Mouse (Mus musculus) hindbrain, embryonic 12.5 days (tissue): ENCODE measurements around the gene Nop9. TPM values are rescaled to one million over a fixed set of nuclear protein-coding genes. Genes with fewer than 3 reads are reported as not detected.

ENCODE experiments used
- polyA plus RNA-seq: library from polyadenylated mRNA; unstranded; fragments of >200 nt; fragmentation: Nextera tagmentation; extraction: Ambion mirVana; gene quantifications from 2 replicates; pipeline ENCODE4 v1.2.1, GENCODE M21; 2016

Nop9 gene
- polyA plus RNA-seq, 1 experiment from 2014 or later, result 42.0 TPM

Other genes starting within 250 kb of the Nop9 start
- 0.83 and 1.4 TPM in 2 replicates for gene Cpne6, start 235.2 kb upstream of the Nop9 start, polyA plus RNA-seq
- not detected in 2 replicates for gene Nrl, start 220.7 kb upstream of the Nop9 start, polyA plus RNA-seq
- 22.3 and 23.6 TPM in 2 replicates for gene Pck2, start 205.4 kb upstream of the Nop9 start, polyA plus RNA-seq
- gene Dcaf11, start 185.7 kb upstream of the Nop9 start, polyA plus RNA-seq, result 104 and 106 TPM in 2 replicates
- 0.62 TPM in 1 of 2 replicates, not detected in the other for gene A730061H03Rik, start 185.3 kb upstream of the Nop9 start, polyA plus RNA-seq
- 1.4 and 4.2 TPM in 2 replicates for gene Fitm1, start 170.1 kb upstream of the Nop9 start, polyA plus RNA-seq
- 132 and 133 TPM in 2 replicates for gene Psme1, start 167.6 kb upstream of the Nop9 start, polyA plus RNA-seq
- gene Emc9, start 160.4 kb upstream of the Nop9 start, polyA plus RNA-seq, result 8.5 and 9.0 TPM in 2 replicates
- gene Psme2, start 154.6 kb upstream of the Nop9 start, polyA plus RNA-seq, result 201 and 234 TPM in 2 replicates
- gene Rnf31, start 154.0 kb upstream of the Nop9 start, polyA plus RNA-seq, result 21.2 and 23.7 TPM in 2 replicates
- gene Irf9, start 142.1 kb upstream of the Nop9 start, polyA plus RNA-seq, result 9.9 and 10.7 TPM in 2 replicates
- 14.9 and 15.9 TPM in 2 replicates for gene Rec8, start 127.7 kb upstream of the Nop9 start, polyA plus RNA-seq
- gene Ipo4, start 109.7 kb upstream of the Nop9 start, polyA plus RNA-seq, result 79.0 and 91.0 TPM in 2 replicates
- gene Gm49378, start 107.8 kb upstream of the Nop9 start, polyA plus RNA-seq, result 2.4 and 3.2 TPM in 2 replicates
- gene Tm9sf1, start 101.9 kb upstream of the Nop9 start, polyA plus RNA-seq, result 69.4 and 69.8 TPM in 2 replicates
- gene Tssk4, start 95.5 kb upstream of the Nop9 start, polyA plus RNA-seq, result 0.50 and 0.52 TPM in 2 replicates
- gene Mdp1, start 85.2 kb upstream of the Nop9 start, polyA plus RNA-seq, result 63.7 and 65.4 TPM in 2 replicates
- 57.0 and 58.2 TPM in 2 replicates for gene Gmpr2, start 73.8 kb upstream of the Nop9 start, polyA plus RNA-seq
- 506 and 544 TPM in 2 replicates for gene Nedd8, start 73.6 kb upstream of the Nop9 start, polyA plus RNA-seq
- 42.8 and 43.1 TPM in 2 replicates for gene Tinf2, start 63.9 kb upstream of the Nop9 start, polyA plus RNA-seq
- gene Tgm1, start 31.8 kb upstream of the Nop9 start, polyA plus RNA-seq, result 0.48 and 0.90 TPM in 2 replicates
- 36.6 and 38.1 TPM in 2 replicates for gene Rabggta, start 23.4 kb upstream of the Nop9 start, polyA plus RNA-seq
- gene Dhrs1, start within 50 bp of the Nop9 start, polyA plus RNA-seq, result 73.2 and 75.0 TPM in 2 replicates
- gene Cideb, start 12.8 kb downstream of the Nop9 start, polyA plus RNA-seq, result 0.36 and 0.56 TPM in 2 replicates
- 0.36 and 0.57 TPM in 2 replicates for gene Ltb4r2, start 15.7 kb downstream of the Nop9 start, polyA plus RNA-seq
- 0.72 TPM in 1 of 2 replicates, not detected in the other for gene Ltb4r1, start 20.3 kb downstream of the Nop9 start, polyA plus RNA-seq
- 15.7 and 19.5 TPM in 2 replicates for gene Adcy4, start 38.4 kb downstream of the Nop9 start, polyA plus RNA-seq
- 10.8 and 13.5 TPM in 2 replicates for gene Ripk3, start 43.2 kb downstream of the Nop9 start, polyA plus RNA-seq
- 42.4 and 45.2 TPM in 2 replicates for gene Nfatc4, start 77.5 kb downstream of the Nop9 start, polyA plus RNA-seq
- 30.4 and 35.8 TPM in 2 replicates for gene Nynrin, start 108.3 kb downstream of the Nop9 start, polyA plus RNA-seq
- gene Cbln3, start 138.7 kb downstream of the Nop9 start, polyA plus RNA-seq, result 0.05 and 0.35 TPM in 2 replicates
- gene Khnyn, start 139.3 kb downstream of the Nop9 start, polyA plus RNA-seq, result 22.4 and 23.5 TPM in 2 replicates
- 63.5 and 68.3 TPM in 2 replicates for gene Sdr39u1, start 154.6 kb downstream of the Nop9 start, polyA plus RNA-seq
- not detected in 2 replicates for gene Cma1, start 199.0 kb downstream of the Nop9 start, polyA plus RNA-seq
- gene Cma2, start 205.3 kb downstream of the Nop9 start, polyA plus RNA-seq, result not detected in 2 replicates